Mouse (Mus musculus): Measurements from ENCODE around the gene Psmc6. TPM values are rescaled to one million over a fixed set of nuclear protein-coding genes. Genes with fewer than 3 reads are reported as not detected.

Gene Psmc6
- 100 to 1,000 TPM; 109 to 111 TPM for total RNA-seq (2021)

- intact Hi-C loops (cut with DNase I), result loop anchor here (10.0 kb wide), 2 partner anchors 275 to 445 kb away; no protein-coding TSS in a partner anchor
- DNase-seq (ENCODE audit: extremely low spot score in 1 of 2, low spot score in 2 of 2), result peak; percentile 90 to 93
Observed at GRCm38 (mm10) chr14:45329589-45330181, at the start of gene Psmc6. Gene Psmc6 (plus strand): TSS chr14:45329788.

- intact Hi-C loops (cut with DNase I), result no loop called here
Observed at GRCm38 (mm10) chr14:45282066-45282465, 47.5 kb upstream of the Psmc6 start.

GRCm38 (mm10) chr14:45291608-45292007 is 38.0 kb upstream of the Psmc6 start:
- DNase-seq (ENCODE audit: extremely low spot score in 1 of 2, low spot score in 2 of 2), result no peak
- intact Hi-C loops (cut with DNase I), result loop anchor here (10.0 kb wide), 1 partner anchor 53 kb away; no protein-coding TSS in a partner anchor

More at GRCm38 (mm10) chr14:45282066-45282465, 47.5 kb upstream of the Psmc6 start:
- no peak for DNase-seq (ENCODE audit: extremely low spot score in 1 of 2, low spot score in 2 of 2)

- no peak for DNase-seq (ENCODE audit: extremely low spot score in 1 of 2, low spot score in 2 of 2)
- intact Hi-C loops (cut with DNase I), result no loop called here
Observed at GRCm38 (mm10) chr14:45303939-45304338, 25.6 kb upstream of the Psmc6 start.

GRCm38 (mm10) chr14:45304389-45304788 is 25.2 kb upstream of the Psmc6 start:
- intact Hi-C loops (cut with DNase I), result no loop called here
- DNase-seq (ENCODE audit: extremely low spot score in 1 of 2, low spot score in 2 of 2), result no peak

- intact Hi-C loops (cut with DNase I), result no loop called here
- no peak for DNase-seq (ENCODE audit: extremely low spot score in 1 of 2, low spot score in 2 of 2)
Observed at GRCm38 (mm10) chr14:45305852-45306251, 23.7 kb upstream of the Psmc6 start.

- DNase-seq (ENCODE audit: extremely low spot score in 1 of 2, low spot score in 2 of 2), result no peak
- intact Hi-C loops (cut with DNase I), result no loop called here
Observed at GRCm38 (mm10) chr14:45307630-45308328, 21.8 kb upstream of the Psmc6 start.

GRCm38 (mm10) chr14:45309646-45310045 is 19.9 kb upstream of the Psmc6 start:
- intact Hi-C loops (cut with DNase I), result no loop called here
- DNase-seq (ENCODE audit: extremely low spot score in 1 of 2, low spot score in 2 of 2), result peak in 1 of 2 experiments; percentile 66

- DNase-seq (ENCODE audit: extremely low spot score in 1 of 2, low spot score in 2 of 2), result no peak
- intact Hi-C loops (cut with DNase I), result no loop called here
Observed at GRCm38 (mm10) chr14:45310101-45310500, 19.5 kb upstream of the Psmc6 start.

GRCm38 (mm10) chr14:45316927-45317326 is 12.7 kb upstream of the Psmc6 start:
- no peak for DNase-seq (ENCODE audit: extremely low spot score in 1 of 2, low spot score in 2 of 2)
- intact Hi-C loops (cut with DNase I), result no loop called here

- DNase-seq (ENCODE audit: extremely low spot score in 1 of 2, low spot score in 2 of 2), result no peak
- intact Hi-C loops (cut with DNase I), result no loop called here
Observed at GRCm38 (mm10) chr14:45317921-45318411, 11.6 kb upstream of the Psmc6 start.

GRCm38 (mm10) chr14:45318426-45319236 is 11.0 kb upstream of the Psmc6 start, which contains the start of gene Ero1l:
Gene Ero1l (minus strand): TSS chr14:45318771.
- peak; percentile 63 to 90 for DNase-seq (ENCODE audit: extremely low spot score in 1 of 2, low spot score in 2 of 2)
- intact Hi-C loops (cut with DNase I), result no loop called here

GRCm38 (mm10) chr14:45319237-45319610 is 10.4 kb upstream of the Psmc6 start:
- intact Hi-C loops (cut with DNase I), result no loop called here

GRCm38 (mm10) chr14:45320111-45320510 is 9.5 kb upstream of the Psmc6 start:
- no peak for DNase-seq (ENCODE audit: extremely low spot score in 1 of 2, low spot score in 2 of 2)
- intact Hi-C loops (cut with DNase I), result loop anchor here (10.0 kb wide), 1 partner anchor 455 kb away; no protein-coding TSS in a partner anchor

More at GRCm38 (mm10) chr14:45319237-45319610, 10.4 kb upstream of the Psmc6 start:
- DNase-seq (ENCODE audit: extremely low spot score in 1 of 2, low spot score in 2 of 2), result no peak

GRCm38 (mm10) chr14:45321067-45321466 is 8.5 kb upstream of the Psmc6 start:
- DNase-seq (ENCODE audit: extremely low spot score in 1 of 2, low spot score in 2 of 2), result no peak
- intact Hi-C loops (cut with DNase I), result loop anchor here (10.0 kb wide), 1 partner anchor 454 kb away; no protein-coding TSS in a partner anchor

GRCm38 (mm10) chr14:45321622-45322021 is 8.0 kb upstream of the Psmc6 start:
- intact Hi-C loops (cut with DNase I), result loop anchor here (10.0 kb wide), 1 partner anchor 453 kb away; no protein-coding TSS in a partner anchor
- DNase-seq (ENCODE audit: extremely low spot score in 1 of 2, low spot score in 2 of 2), result no peak

- intact Hi-C loops (cut with DNase I), result loop anchor here (10.0 kb wide), 1 partner anchor 452 kb away; no protein-coding TSS in a partner anchor
- no peak for DNase-seq (ENCODE audit: extremely low spot score in 1 of 2, low spot score in 2 of 2)
Observed at GRCm38 (mm10) chr14:45322450-45322849, 7.1 kb upstream of the Psmc6 start.

- DNase-seq (ENCODE audit: extremely low spot score in 1 of 2, low spot score in 2 of 2), result no peak
- intact Hi-C loops (cut with DNase I), result loop anchor here (10.0 kb wide), 1 partner anchor 451 kb away; no protein-coding TSS in a partner anchor
Observed at GRCm38 (mm10) chr14:45323320-45323719, 6.3 kb upstream of the Psmc6 start.

- no peak for DNase-seq (ENCODE audit: extremely low spot score in 1 of 2, low spot score in 2 of 2)
- intact Hi-C loops (cut with DNase I), result loop anchor here (10.0 kb wide), 1 partner anchor 449 kb away; no protein-coding TSS in a partner anchor
Observed at GRCm38 (mm10) chr14:45325471-45325870, 4.1 kb upstream of the Psmc6 start.
